Mouse (Mus musculus) midbrain, embryonic 16.5 days (tissue): ENCODE results near the gene Tmem198. TPM values are rescaled to one million over a fixed set of nuclear protein-coding genes. Genes with fewer than 3 reads are reported as not detected.

Source experiments
- ATAC-seq: fragments of 200-750 bp; cut with Nextera tagmentation; 2 replicates; pipeline ENCODE4 v1.8.0; 2017; ENCODE audit warnings: moderate TSS enrichment
- H3K27ac ChIP-seq: fragments of 300-500 bp; sonication (generic); 2 replicates; pipeline ENCODE4 v1.5.1; 2014; ENCODE audit warnings: mild to moderate bottlenecking, low read length, mixed read lengths
- H3K27me3 ChIP-seq: fragments of 300-500 bp; sonication (generic); 2 replicates; pipeline ENCODE4 v1.6.1; 2014; ENCODE audit warnings: low read depth, low read length, mixed read lengths; ENCODE audit not compliant: control insufficient read depth, insufficient read depth
- H3K36me3 ChIP-seq: fragments of 300-500 bp; sonication (generic); 2 replicates; pipeline ENCODE4 v1.6.1; 2014; ENCODE audit warnings: mild to moderate bottlenecking, low read length, moderate library complexity, mixed read lengths; ENCODE audit not compliant: control insufficient read depth, insufficient read depth
- H3K4me1 ChIP-seq: fragments of 300-500 bp; sonication (generic); 2 replicates; pipeline ENCODE4 v1.6.1; 2014; ENCODE audit warnings: mild to moderate bottlenecking, low read length, mixed read lengths; ENCODE audit not compliant: control insufficient read depth, insufficient read depth
- H3K4me2 ChIP-seq: fragments of 300-500 bp; sonication (generic); 2 replicates; pipeline ENCODE4 v1.6.1; 2014; ENCODE audit warnings: mild to moderate bottlenecking, low read length, mixed read lengths
- H3K4me3 ChIP-seq: fragments of 300-500 bp; sonication (generic); 2 replicates; pipeline ENCODE4 v1.5.1; 2014; ENCODE audit warnings: low read depth, mild to moderate bottlenecking, low read length, moderate library complexity, mixed read lengths
- H3K9ac ChIP-seq: fragments of 300-500 bp; sonication (generic); 2 replicates; pipeline ENCODE4 v1.6.1; 2014; ENCODE audit warnings: low read depth, low read length, mixed read lengths
- H3K9me3 ChIP-seq: fragments of 300-500 bp; sonication (generic); replicated peaks from 2 replicates; pipeline ENCODE4 v1.6.1; 2014; ENCODE audit warnings: mild to moderate bottlenecking, low read length, mixed read lengths; ENCODE audit not compliant: control insufficient read depth, poor library complexity, severe bottlenecking
- WGBS: fragments of 180-500 bp; shearing (Covaris S2); extraction: QIAGEN DNeasy Blood & Tissue Kit; methylation state at CpG from one replicate; pipeline ENCODE4 v1.1.7; 2014; 5-methylcytosine and 5-hydroxymethylcytosine counted together
- polyA plus RNA-seq: library from polyadenylated mRNA; unstranded; fragments of >200 nt; fragmentation: Nextera tagmentation; extraction: Ambion mirVana; gene quantifications from 2 replicates; pipeline ENCODE4 v1.2.1, GENCODE M21; 2015

The Tmem198 gene
- polyA plus RNA-seq, 1 experiment from 2014 or later, result 56.7 TPM

- Histone ChIP-seq H3K9ac (no peak overlapping the region), H3K4me1 (peaks cover 6% of the 10 kb centered on the region; the same call in 1 of the 2 replicates), H3K4me2 (no peak overlapping the region), H3K9me3 (no peaks in the 10 kb centered on the region), H3K36me3 (no peaks in the 10 kb centered on the region; the same call in 1 of the 2 replicates), H3K4me3 (no peak overlapping the region), H3K27ac (no peak overlapping the region), H3K27me3 (peaks cover 6% of the 10 kb centered on the region)
- 37% methylated on average over 24 of the region's 24 CpGs for WGBS
- no peak for ATAC-seq
These were observed 13.3 kb downstream of the Tmem198 start for GRCm38 (mm10) chr1:75492579-75493170.

GRCm38 (mm10) chr1:75494878-75495548, 15.7 kb downstream of the Tmem198 start:
- no peaks in the 10 kb centered on the region; the same call in 1 of the 2 replicates for H3K36me3 ChIP-seq
- ATAC-seq, result no peak
- no peak overlapping the region for H3K4me2 ChIP-seq
- H3K9ac ChIP-seq, result no peak overlapping the region
- no peaks in the 10 kb centered on the region for H3K27me3 ChIP-seq
- 39% methylated on average over 12 of the region's 12 CpGs for WGBS
- H3K27ac ChIP-seq, result no peak overlapping the region
- no peak overlapping the region for H3K4me3 ChIP-seq
- peaks cover 2% of the 10 kb centered on the region; the same call in 1 of the 2 replicates for H3K4me1 ChIP-seq
- H3K9me3 ChIP-seq, result no peaks in the 10 kb centered on the region

- Histone ChIP-seq H3K4me1 (peaks cover 2% of the 10 kb centered on the region; the same call in 1 of the 2 replicates), H3K27me3 (no peaks in the 10 kb centered on the region), H3K36me3 (peaks cover 2% of the 10 kb centered on the region), H3K27ac (no peak overlapping the region), H3K9ac (no peak overlapping the region), H3K4me2 (no peak overlapping the region), H3K9me3 (no peaks in the 10 kb centered on the region), H3K4me3 (no peak overlapping the region)
- 87% methylated on average over 4 of the region's 4 CpGs for WGBS
- ATAC-seq, result no peak
These were observed 19.6 kb downstream of the Tmem198 start for GRCm38 (mm10) chr1:75498897-75499296.

- H3K9me3 ChIP-seq, result no peaks in the 10 kb centered on the region
- no peak overlapping the region for H3K4me3 ChIP-seq
- no peaks in the 10 kb centered on the region for H3K27me3 ChIP-seq
- 84% methylated on average over 7 of the region's 7 CpGs for WGBS
- H3K4me1 ChIP-seq, result peaks cover 7% of the 10 kb centered on the region
- no peak overlapping the region for H3K9ac ChIP-seq
- no peak overlapping the region for H3K4me2 ChIP-seq
- no peak overlapping the region for H3K27ac ChIP-seq
- H3K36me3 ChIP-seq, result peaks cover 2% of the 10 kb centered on the region
- ATAC-seq, result no peak
These were observed 20.1 kb downstream of the Tmem198 start for GRCm38 (mm10) chr1:75499441-75499840.

- Histone ChIP-seq H3K4me2 (no peak overlapping the region), H3K9me3 (no peaks in the 10 kb centered on the region), H3K4me3 (no peak overlapping the region), H3K36me3 (peaks cover 2% of the 10 kb centered on the region), H3K27me3 (no peaks in the 10 kb centered on the region), H3K9ac (no peak overlapping the region), H3K27ac (no peak overlapping the region), H3K4me1 (peaks cover 16% of the 10 kb centered on the region)
- 96% methylated on average over 9 of the region's 9 CpGs for WGBS
- no peak for ATAC-seq
These were observed 22.6 kb downstream of the Tmem198 start for GRCm38 (mm10) chr1:75501905-75502304.

GRCm38 (mm10) chr1:75502945-75503650, 23.8 kb downstream of the Tmem198 start:
- peaks cover 2% of the 10 kb centered on the region for H3K36me3 ChIP-seq
- ATAC-seq, result no peak
- H3K4me1 ChIP-seq, result peaks cover 22% of the 10 kb centered on the region
- H3K9me3 ChIP-seq, result no peaks in the 10 kb centered on the region
- no peak overlapping the region for H3K4me3 ChIP-seq
- no peak overlapping the region for H3K4me2 ChIP-seq
- no peak overlapping the region for H3K9ac ChIP-seq
- WGBS, result 90% methylated on average over 25 of the region's 25 CpGs
- no peaks in the 10 kb centered on the region for H3K27me3 ChIP-seq
- no peak overlapping the region for H3K27ac ChIP-seq

GRCm38 (mm10) chr1:75503651-75503980, 24.3 kb downstream of the Tmem198 start:
- Histone ChIP-seq H3K4me2 (no peak overlapping the region), H3K4me3 (no peak overlapping the region)

GRCm38 (mm10) chr1:75504256-75505045, 25.1 kb downstream of the Tmem198 start:
- peak overlapping the region; percentile 83 for H3K4me2 ChIP-seq
- H3K27ac ChIP-seq, result peak overlapping the region; percentile 86
- WGBS, result 59% methylated on average over 9 of the region's 9 CpGs
- no peaks in the 10 kb centered on the region for H3K27me3 ChIP-seq
- H3K4me1 ChIP-seq, result peaks cover 22% of the 10 kb centered on the region
- no peak for ATAC-seq
- H3K4me3 ChIP-seq, result peak overlapping the region; percentile 57
- peak overlapping the region; percentile 82 for H3K9ac ChIP-seq
- no peaks in the 10 kb centered on the region for H3K9me3 ChIP-seq
- H3K36me3 ChIP-seq, result peaks cover 2% of the 10 kb centered on the region

More at GRCm38 (mm10) chr1:75503651-75503980, 24.3 kb downstream of the Tmem198 start:
- Histone ChIP-seq H3K4me1 (peaks cover 22% of the 10 kb centered on the region), H3K9ac (no peak overlapping the region), H3K9me3 (no peaks in the 10 kb centered on the region), H3K36me3 (peaks cover 2% of the 10 kb centered on the region), H3K27me3 (no peaks in the 10 kb centered on the region), H3K27ac (no peak overlapping the region)
- ATAC-seq, result no peak
- WGBS, result 72% methylated on average over 23 of the region's 23 CpGs
